Mouse (Mus musculus) limb, embryonic 13.5 days (tissue): ENCODE data around the gene Aplp1. TPM values are rescaled to one million over a fixed set of nuclear protein-coding genes. Genes with fewer than 3 reads are reported as not detected.

Experiments
- ATAC-seq: fragments of 200-750 bp; cut with Nextera tagmentation; 2 replicates; pipeline ENCODE4 v1.8.0; 2017; ENCODE audit warnings: low read depth, moderate number of reproducible peaks, moderate TSS enrichment; ENCODE audit not compliant: low FRiP score
- H3K27ac ChIP-seq: fragments of 300-500 bp; sonication (generic); 2 replicates; pipeline ENCODE4 v1.5.1; 2015; ENCODE audit warnings: inconsistent platforms, mild to moderate bottlenecking, moderate library complexity
- H3K27me3 ChIP-seq: fragments of 300-500 bp; sonication (generic); 2 replicates; pipeline ENCODE4 v1.6.1; 2015; ENCODE audit warnings: mild to moderate bottlenecking, inconsistent platforms
- H3K36me3 ChIP-seq: fragments of 300-500 bp; sonication (generic); 2 replicates; pipeline ENCODE4 v1.6.1; 2015; ENCODE audit warnings: inconsistent platforms, mild to moderate bottlenecking, moderate library complexity
- H3K4me1 ChIP-seq: fragments of 300-500 bp; sonication (generic); 2 replicates; pipeline ENCODE4 v1.6.1; 2015; ENCODE audit warnings: inconsistent platforms
- H3K4me2 ChIP-seq: fragments of 300-500 bp; sonication (generic); replicated peaks from 2 replicates; pipeline ENCODE4 v1.6.1; 2015; ENCODE audit warnings: inconsistent platforms, mild to moderate bottlenecking, moderate library complexity
- H3K4me3 ChIP-seq: fragments of 300-500 bp; sonication (generic); 2 replicates; pipeline ENCODE4 v1.5.1; 2015; ENCODE audit warnings: moderate library complexity, mild to moderate bottlenecking, inconsistent platforms
- H3K9ac ChIP-seq: fragments of 300-500 bp; sonication (generic); 2 replicates; pipeline ENCODE4 v1.6.1; 2015; ENCODE audit warnings: mild to moderate bottlenecking, inconsistent platforms
- H3K9me3 ChIP-seq: fragments of 300-500 bp; sonication (generic); 2 replicates; pipeline ENCODE4 v1.6.1; 2016; ENCODE audit warnings: inconsistent platforms
- WGBS: fragments of 180-500 bp; shearing (Covaris S2); methylation state at CpG from one replicate; pipeline ENCODE4 v1.1.7; 2015; 5-methylcytosine and 5-hydroxymethylcytosine counted together
- polyA plus RNA-seq: library from polyadenylated mRNA; unstranded; fragments of >200 nt; fragmentation: Nextera tagmentation; extraction: Ambion mirVana; gene quantifications from 2 replicates; pipeline ENCODE4 v1.2.1, GENCODE M21; 2015

Gene Aplp1
- polyA plus RNA-seq, 1 experiment from 2014 or later: 44.2 TPM

GRCm38 (mm10) chr7:30463996-30464395 lies 18.7 kb upstream of the Aplp1 start:
- no peak for ATAC-seq
- Histone ChIP-seq H3K9ac (no peak overlapping the region), H3K9me3 (no peaks in the 10 kb centered on the region), H3K4me3 (no peak overlapping the region), H3K27me3 (peaks cover 97% of the 10 kb centered on the region), H3K4me1 (peaks cover 5% of the 10 kb centered on the region), H3K36me3 (no peaks in the 10 kb centered on the region), H3K4me2 (no peak overlapping the region), H3K27ac (no peak overlapping the region)
- 20% methylated on average over 4 of the region's 4 CpGs for WGBS

GRCm38 (mm10) chr7:30463568-30463967 lies 18.2 kb upstream of the Aplp1 start:
- Histone ChIP-seq H3K4me1 (peaks cover 7% of the 10 kb centered on the region), H3K9me3 (no peaks in the 10 kb centered on the region), H3K27me3 (peaks cover 99% of the 10 kb centered on the region), H3K9ac (no peak overlapping the region), H3K36me3 (no peaks in the 10 kb centered on the region), H3K4me3 (no peak overlapping the region), H3K4me2 (no peak overlapping the region), H3K27ac (no peak overlapping the region)
- no peak for ATAC-seq
- 36% methylated on average over 7 of the region's 7 CpGs for WGBS

- WGBS: 38% methylated on average over 6 of the region's 6 CpGs
These were observed 14.1 kb upstream of the Aplp1 start for GRCm38 (mm10) chr7:30459484-30459883.

DNA sequence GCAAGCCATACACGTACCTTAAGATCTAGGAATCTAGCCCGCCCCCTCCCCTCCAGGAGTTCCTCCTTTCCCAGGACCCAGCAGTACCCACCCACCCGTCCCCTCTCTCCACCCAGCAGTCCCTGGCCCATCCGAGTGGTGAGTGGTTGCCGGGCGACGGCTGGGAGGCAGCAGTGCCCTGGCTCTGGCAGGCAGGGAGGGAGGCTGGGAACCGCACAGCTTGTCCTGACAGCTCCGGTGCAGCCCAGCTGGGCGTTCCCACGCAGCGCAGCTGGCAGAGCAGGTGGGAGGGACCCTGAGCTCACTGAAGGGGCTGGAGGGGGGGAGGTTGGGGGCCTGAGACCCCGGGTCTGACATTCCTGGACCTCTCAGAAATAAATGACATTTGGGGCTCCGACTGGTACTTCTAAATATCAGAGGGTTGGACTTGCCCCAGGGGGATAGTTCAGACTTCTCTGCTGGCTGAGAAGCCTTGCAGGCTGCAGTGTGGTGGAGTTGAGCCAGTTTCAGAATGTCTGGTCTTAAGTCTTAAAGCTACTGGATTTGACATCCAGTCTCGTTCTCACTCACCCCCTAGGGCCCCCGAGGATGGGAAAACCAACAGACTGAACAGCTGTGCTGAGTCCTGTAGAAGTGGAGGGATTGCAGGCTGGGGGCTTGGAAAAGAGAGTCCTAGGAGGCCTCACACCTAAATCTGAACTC lies 12.4 kb upstream of the Aplp1 start, which contains the start of the genes Kirrel2 and Nphs1:
Kirrel2 (minus strand) TSS at position 62 of the 702 bp plus-strand sequence.
Nphs1 (plus strand) TSS at position 687 of the 702 bp plus-strand sequence.
- H3K27me3 ChIP-seq: peaks cover 100% of the 10 kb centered on the region
- peak; percentile 48 for ATAC-seq
- H3K9ac ChIP-seq: 0 out of 2 replicates have a peak within 1 kb of the TSS, but pooled peaks have one; percentile 5
- peaks cover 21% of the 10 kb centered on the region for H3K4me1 ChIP-seq
- H3K9me3 ChIP-seq: no peaks in the 10 kb centered on the region
- H3K27ac ChIP-seq: no peak within 1 kb of the TSS
- H3K4me2 ChIP-seq: peak within 1 kb of the TSS; percentile 45
- H3K36me3 ChIP-seq: no peaks in the 10 kb centered on the region
- 3% methylated on average over 16 of the region's 16 CpGs for WGBS
- peak within 1 kb of the TSS; percentile 20 for H3K4me3 ChIP-seq

More at GRCm38 (mm10) chr7:30459484-30459883, 14.1 kb upstream of the Aplp1 start:
- H3K9me3 ChIP-seq: no peaks in the 10 kb centered on the region
- no peak overlapping the region for H3K9ac ChIP-seq
- H3K4me1 ChIP-seq: peaks cover 21% of the 10 kb centered on the region
- ATAC-seq: no peak
- no peaks in the 10 kb centered on the region for H3K36me3 ChIP-seq
- no peak overlapping the region for H3K4me2 ChIP-seq
- H3K4me3 ChIP-seq: no peak overlapping the region
- no peak overlapping the region for H3K27ac ChIP-seq
- peaks cover 99% of the 10 kb centered on the region for H3K27me3 ChIP-seq

- Histone ChIP-seq H3K9me3 (no peaks in the 10 kb centered on the region), H3K9ac (0 out of 2 replicates have a peak overlapping the region, but pooled peaks have one; percentile 5), H3K27ac (no peak overlapping the region), H3K36me3 (no peaks in the 10 kb centered on the region), H3K4me1 (peaks cover 21% of the 10 kb centered on the region), H3K27me3 (peaks cover 100% of the 10 kb centered on the region), H3K4me3 (peak overlapping the region; percentile 20), H3K4me2 (peak overlapping the region; percentile 45)
- ATAC-seq: no peak
- WGBS: 1% methylated on average over 31 of the region's 31 CpGs
These were observed 11.7 kb upstream of the Aplp1 start for GRCm38 (mm10) chr7:30456911-30457628.

GRCm38 (mm10) chr7:30456487-30456886 lies 11.2 kb upstream of the Aplp1 start:
- 0 out of 2 replicates have a peak overlapping the region, but pooled peaks have one; percentile 5 for H3K9ac ChIP-seq
- no peak for ATAC-seq
- no peaks in the 10 kb centered on the region for H3K36me3 ChIP-seq
- peaks cover 100% of the 10 kb centered on the region for H3K27me3 ChIP-seq
- H3K9me3 ChIP-seq: no peaks in the 10 kb centered on the region
- H3K4me1 ChIP-seq: peaks cover 21% of the 10 kb centered on the region
- H3K4me2 ChIP-seq: peak overlapping the region; percentile 45
- peak overlapping the region; percentile 20; the same call in 1 of the 2 replicates for H3K4me3 ChIP-seq
- WGBS: under 1% methylated on average over 9 of the region's 9 CpGs
- H3K27ac ChIP-seq: no peak overlapping the region

GRCm38 (mm10) chr7:30454259-30454658 lies 8.9 kb upstream of the Aplp1 start:
- no peak overlapping the region for H3K4me3 ChIP-seq
- H3K27me3 ChIP-seq: peaks cover 94% of the 10 kb centered on the region
- H3K9me3 ChIP-seq: no peaks in the 10 kb centered on the region
- H3K36me3 ChIP-seq: no peaks in the 10 kb centered on the region
- ATAC-seq: no peak
- no peak overlapping the region for H3K9ac ChIP-seq
- peak overlapping the region; percentile 17; the same call in 1 of the 2 replicates for H3K4me2 ChIP-seq
- WGBS: 11% methylated on average over 6 of the region's 6 CpGs
- no peak overlapping the region for H3K27ac ChIP-seq
- H3K4me1 ChIP-seq: peaks cover 21% of the 10 kb centered on the region

GRCm38 (mm10) chr7:30453766-30454165 lies 8.4 kb upstream of the Aplp1 start:
- ATAC-seq: no peak
- Histone ChIP-seq H3K27me3 (peaks cover 89% of the 10 kb centered on the region), H3K4me1 (peaks cover 21% of the 10 kb centered on the region), H3K27ac (no peak overlapping the region), H3K9ac (no peak overlapping the region), H3K9me3 (no peaks in the 10 kb centered on the region), H3K36me3 (no peaks in the 10 kb centered on the region), H3K4me2 (peak overlapping the region; percentile 17), H3K4me3 (0 out of 2 replicates have a peak overlapping the region, but pooled peaks have one; percentile 13)
- 2% methylated on average over 25 of the region's 25 CpGs for WGBS

- no peak overlapping the region for H3K9ac ChIP-seq
- H3K27ac ChIP-seq: no peak overlapping the region
- 15% methylated on average over 25 of the region's 25 CpGs for WGBS
- no peak overlapping the region for H3K4me2 ChIP-seq
- no peak overlapping the region for H3K4me3 ChIP-seq
- H3K9me3 ChIP-seq: no peaks in the 10 kb centered on the region
- no peaks in the 10 kb centered on the region for H3K36me3 ChIP-seq
- peaks cover 85% of the 10 kb centered on the region for H3K27me3 ChIP-seq
- peaks cover 17% of the 10 kb centered on the region for H3K4me1 ChIP-seq
- no peak for ATAC-seq
These were observed 8.0 kb upstream of the Aplp1 start for GRCm38 (mm10) chr7:30453327-30453726.

DNA sequence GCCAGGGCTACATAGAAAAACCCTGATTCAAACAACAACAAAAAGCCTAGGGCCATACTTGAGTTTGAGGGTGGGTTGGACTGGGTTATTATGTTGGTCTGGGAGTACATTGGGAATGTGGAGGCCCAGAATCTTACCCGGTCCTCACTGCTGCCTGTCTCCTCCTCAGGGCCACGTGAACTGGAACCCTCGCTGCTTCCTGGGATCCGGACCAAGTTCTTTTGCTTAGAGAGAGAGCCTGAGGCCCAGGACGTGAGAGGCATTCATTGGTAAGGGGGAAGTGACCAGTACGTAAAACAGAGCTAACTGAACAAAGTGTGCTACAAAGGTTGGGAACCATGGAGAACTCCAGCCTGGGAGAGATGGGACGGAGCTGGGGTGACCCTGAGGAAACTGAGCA lies 4.9 kb upstream of the Aplp1 start:
- no peaks in the 10 kb centered on the region for H3K36me3 ChIP-seq
- H3K9me3 ChIP-seq: no peaks in the 10 kb centered on the region
- H3K27me3 ChIP-seq: peaks cover 76% of the 10 kb centered on the region
- H3K4me3 ChIP-seq: no peak overlapping the region
- peaks cover 5% of the 10 kb centered on the region for H3K4me1 ChIP-seq
- no peak overlapping the region for H3K27ac ChIP-seq
- no peak overlapping the region for H3K4me2 ChIP-seq
- no peak for ATAC-seq
- WGBS: 74% methylated on average over 7 of the region's 7 CpGs
- no peak overlapping the region for H3K9ac ChIP-seq

DNA sequence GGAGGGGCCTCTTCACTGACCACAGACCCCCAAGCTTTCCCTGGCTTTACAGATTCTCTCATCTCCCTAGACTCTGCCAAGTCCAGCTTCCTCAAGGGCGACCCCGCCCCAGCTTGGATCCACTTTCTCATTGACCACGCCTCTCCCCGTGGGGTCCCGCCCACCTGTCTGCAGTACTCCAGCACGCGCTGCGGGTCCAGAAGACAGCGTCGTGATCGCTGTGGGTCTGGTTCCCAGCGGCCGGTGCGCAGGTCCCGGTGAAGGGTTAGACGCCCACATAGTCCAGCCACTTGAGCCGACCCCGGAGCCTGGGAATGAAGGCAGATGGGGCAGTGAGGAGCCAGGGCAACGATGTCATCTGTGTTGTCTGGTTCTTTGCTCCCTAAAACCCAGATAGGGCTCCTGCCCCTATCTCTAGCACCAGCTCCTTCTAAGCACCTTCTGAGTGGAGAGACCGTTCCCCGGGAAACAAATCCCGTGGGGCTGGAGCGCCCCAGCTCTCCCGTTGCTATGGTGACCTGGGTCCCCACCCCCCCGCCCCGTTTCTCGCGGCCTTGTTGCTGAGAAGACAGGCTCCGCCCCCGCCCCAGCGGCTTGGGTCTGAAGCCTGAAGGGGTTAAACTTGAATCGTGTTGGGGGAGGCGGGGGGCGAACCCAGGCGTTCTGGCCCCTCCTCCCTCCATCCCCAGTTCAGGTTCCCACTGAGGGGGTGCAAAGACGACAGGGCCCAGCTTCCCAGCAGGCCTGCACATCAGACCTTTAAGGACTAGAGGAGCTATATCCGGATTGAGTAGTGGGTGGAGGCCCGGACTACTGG lies 973 bp downstream of the Aplp1 start:
- Histone ChIP-seq H3K9me3 (no peaks in the 10 kb centered on the region), H3K4me2 (peak overlapping the region; percentile 81), H3K36me3 (peaks cover 19% of the 10 kb centered on the region), H3K27ac (peak overlapping the region; percentile 3; the same call in 1 of the 2 replicates), H3K4me1 (peaks cover 19% of the 10 kb centered on the region), H3K4me3 (peak overlapping the region; percentile 72), H3K27me3 (peaks cover 67% of the 10 kb centered on the region), H3K9ac (peak overlapping the region; percentile 78)
- ATAC-seq: peak; percentile 29; the same call in 1 of the 2 replicates
- under 1% methylated on average over 38 of the region's 38 CpGs for WGBS
